In the genomic region with DNA sequence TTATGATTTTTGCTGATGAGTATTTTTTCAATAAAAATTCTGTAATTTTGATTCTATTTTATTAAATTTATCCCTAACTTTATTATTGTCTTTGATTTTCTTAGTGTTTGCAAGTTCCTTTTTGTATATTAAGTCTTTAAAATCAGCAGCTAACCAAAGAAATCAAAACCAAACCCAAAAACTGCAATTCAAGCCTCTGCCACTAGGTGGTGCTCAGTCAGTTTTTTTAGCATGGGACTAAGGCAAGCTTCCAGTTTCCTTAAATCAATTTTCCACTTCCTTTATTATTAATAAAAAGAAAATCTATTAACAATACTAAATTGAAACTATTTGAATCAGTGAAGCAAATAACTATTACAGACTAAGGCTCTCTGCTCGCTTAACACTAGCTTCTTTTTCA, we compare ENCODE assay signal across 9 mouse cellular contexts.
DNase-seq lines count a peak whose midpoint lies in the region; ATAC-seq lines count a peak whose summit lies in the region.
"Had no signal": no experiment of that assay in that cellular context is flagged by ENCODE, and none has a peak within 500 bp of the region (broad histone marks: within the 10 kb centered on the region; RNA-seq: fewer than 3 reads in every experiment).

No protein-coding gene starts in this region.

- H3K27me3 ChIP-seq in limb, embryonic 11.5 days (ENCODE audit: control insufficient read depth, insufficient read depth, low read length), result no peaks in the 10 kb centered on the region

- no peaks in the 10 kb centered on the region for H3K9me3 ChIP-seq in limb, embryonic 11.5 days (ENCODE audit: control insufficient read depth, low read length)
- H3K9me3 ChIP-seq: megakaryocyte, embryonic 14.5 days had no signal

- DNase-seq in adrenal gland, adult (ENCODE audit: inconsistent age in 2 of 2, low spot score in 1 of 2), result peak; percentile 30 to 82
- DNase-seq in adrenal gland, postnatal 25 days, result no peak
- DNase-seq in layer of hippocampus, adult 11-12 months (ENCODE audit: low spot score), result peak; percentile 63
- DNase-seq in layer of hippocampus, adult 9-11 months, result no peak
- DNase-seq in R1 (ENCODE audit: low read depth, low spot score), result peak; percentile 68
- peak; percentile 72 for DNase-seq in forelimb bud, embryonic 11.5 days (ENCODE audit: low read depth, low spot score)
- peak; percentile 85 for DNase-seq in limb, embryonic 11.5 days (ENCODE audit: low spot score)
- peak; percentile 22 for DNase-seq in right cerebral cortex, postnatal 25 days

- no peak overlapping the region for H3K4me2 ChIP-seq in limb, embryonic 11.5 days (ENCODE audit: low read depth, severe bottlenecking)

- H3K4me3 ChIP-seq in limb, embryonic 11.5 days (ENCODE audit: low read depth, low read length), result no peak overlapping the region
- H3K4me3 ChIP-seq: megakaryocyte, embryonic 14.5 days had no signal

- no peak overlapping the region for H3K9ac ChIP-seq in limb, embryonic 11.5 days (ENCODE audit: low read length)

- no peaks in the 10 kb centered on the region for H3K4me1 ChIP-seq in limb, embryonic 11.5 days (ENCODE audit: control insufficient read depth, insufficient read depth, low read length)

- no peaks in the 10 kb centered on the region for H3K36me3 ChIP-seq in limb, embryonic 11.5 days (ENCODE audit: control insufficient read depth, insufficient read depth, low read length)

- 30% methylated on average over 1 of the region's 1 CpGs for WGBS in limb, embryonic 11.5 days

- ATAC-seq in limb, embryonic 11.5 days (ENCODE audit: insufficient number of reproducible peaks, low FRiP score, low TSS enrichment, low read depth), result no peak

- H3K27ac ChIP-seq in limb, embryonic 11.5 days (replicated peaks; ENCODE audit: low read depth, low read length), result no peak overlapping the region

Comparison
In these comparisons a context has a peak if more than half of its experiments do, and no peak if none do; other contexts are left out.
1. DNase-seq: peak in adrenal gland, adult (2 of 2), layer of hippocampus, adult 11-12 months (single experiment), R1 (single experiment), forelimb bud, embryonic 11.5 days (single experiment), limb, embryonic 11.5 days (single experiment) and right cerebral cortex, postnatal 25 days (single experiment); none in adrenal gland, postnatal 25 days (single experiment) and layer of hippocampus, adult 9-11 months (single experiment).